Mouse (Mus musculus): Measurements from ENCODE around the gene Gm47969. TPM values are rescaled to one million over a fixed set of nuclear protein-coding genes. Genes with fewer than 3 reads are reported as not detected.

Gene Gm47969
- polyA plus RNA-seq, 1 experiment from 2014 or later, result not detected

GRCm38 (mm10) chr1:83084790-83085189 lies 40.1 kb downstream of the Gm47969 start:
- Histone ChIP-seq H3K27ac (no peak overlapping the region), H3K4me2 (no peak overlapping the region), H3K9ac (no peak overlapping the region), H3K36me3 (replicated peaks) (no peaks in the 10 kb centered on the region), H3K27me3 (replicated peaks) (no peaks in the 10 kb centered on the region), H3K4me3 (no peak overlapping the region), H3K9me3 (no peaks in the 10 kb centered on the region), H3K4me1 (no peaks in the 10 kb centered on the region)
- no peak for ATAC-seq (replicated peaks)
- 94% methylated on average over 2 of the region's 2 CpGs for WGBS

- ATAC-seq (replicated peaks), result no peak
- H3K9ac ChIP-seq, result no peak overlapping the region
- no peak overlapping the region for H3K27ac ChIP-seq
- no peak overlapping the region for H3K4me3 ChIP-seq
- no peaks in the 10 kb centered on the region for H3K36me3 ChIP-seq (replicated peaks)
- H3K4me1 ChIP-seq, result no peaks in the 10 kb centered on the region
- no peak overlapping the region for H3K4me2 ChIP-seq
- WGBS, result 80% methylated on average over 3 of the region's 3 CpGs
- no peaks in the 10 kb centered on the region for H3K27me3 ChIP-seq (replicated peaks)
- no peaks in the 10 kb centered on the region for H3K9me3 ChIP-seq
Observed at GRCm38 (mm10) chr1:83091268-83091667, 46.5 kb downstream of the Gm47969 start.

Other genes starting within 250 kb of the Gm47969 start
- 25.2 and 28.3 TPM in 2 replicates for gene Agfg1, start 205.4 kb upstream of the Gm47969 start, polyA plus RNA-seq (2015; fragmentation: Nextera tagmentation; extraction: Ambion mirVana)
- 0.43 TPM in 1 of 2 replicates, not detected in the other for gene A030005L19Rik, start 131.6 kb upstream of the Gm47969 start, polyA plus RNA-seq (2015; fragmentation: Nextera tagmentation; extraction: Ambion mirVana)
- gene A030014E15Rik, start 120.0 kb upstream of the Gm47969 start, polyA plus RNA-seq (2015; fragmentation: Nextera tagmentation; extraction: Ambion mirVana), result not detected in 2 replicates
- not detected in 2 replicates for gene Gm6217, start 113.5 kb upstream of the Gm47969 start, polyA plus RNA-seq (2015; fragmentation: Nextera tagmentation; extraction: Ambion mirVana)
- gene A030003K21Rik, start 101.5 kb upstream of the Gm47969 start, polyA plus RNA-seq (2015; fragmentation: Nextera tagmentation; extraction: Ambion mirVana), result not detected in 2 replicates
- gene Gm7544, start 88.9 kb upstream of the Gm47969 start, polyA plus RNA-seq (2015; fragmentation: Nextera tagmentation; extraction: Ambion mirVana), result not detected in 2 replicates
- not detected in 2 replicates for gene Gm47955, start 84.6 kb upstream of the Gm47969 start, polyA plus RNA-seq (2015; fragmentation: Nextera tagmentation; extraction: Ambion mirVana)
- gene Gm47959, start 44.4 kb upstream of the Gm47969 start, polyA plus RNA-seq (2015; fragmentation: Nextera tagmentation; extraction: Ambion mirVana), result not detected in 2 replicates
- 0.87 and 0.94 TPM in 2 replicates for gene Slc19a3, start 6.5 kb upstream of the Gm47969 start, polyA plus RNA-seq (2015; fragmentation: Nextera tagmentation; extraction: Ambion mirVana)
- not detected in 2 replicates for gene Krtap28-10, start 2.5 kb upstream of the Gm47969 start, polyA plus RNA-seq (2015; fragmentation: Nextera tagmentation; extraction: Ambion mirVana)
- not detected in 2 replicates for gene A030005K14Rik, start 14.4 kb downstream of the Gm47969 start, polyA plus RNA-seq (2015; fragmentation: Nextera tagmentation; extraction: Ambion mirVana)
- gene Krtap28-13, start 16.0 kb downstream of the Gm47969 start, polyA plus RNA-seq (2015; fragmentation: Nextera tagmentation; extraction: Ambion mirVana), result not detected in 2 replicates
- not detected in 2 replicates for gene Ccl20, start 71.8 kb downstream of the Gm47969 start, polyA plus RNA-seq (2015; fragmentation: Nextera tagmentation; extraction: Ambion mirVana)
- gene Daw1, start 114.8 kb downstream of the Gm47969 start, polyA plus RNA-seq (2015; fragmentation: Nextera tagmentation; extraction: Ambion mirVana), result 1.2 and 1.9 TPM in 2 replicates

Measured in midbrain, embryonic 15.5 days (tissue).